Mouse (Mus musculus): Measurements from ENCODE around the gene Tshz2.

Tshz2 gene

DNA sequence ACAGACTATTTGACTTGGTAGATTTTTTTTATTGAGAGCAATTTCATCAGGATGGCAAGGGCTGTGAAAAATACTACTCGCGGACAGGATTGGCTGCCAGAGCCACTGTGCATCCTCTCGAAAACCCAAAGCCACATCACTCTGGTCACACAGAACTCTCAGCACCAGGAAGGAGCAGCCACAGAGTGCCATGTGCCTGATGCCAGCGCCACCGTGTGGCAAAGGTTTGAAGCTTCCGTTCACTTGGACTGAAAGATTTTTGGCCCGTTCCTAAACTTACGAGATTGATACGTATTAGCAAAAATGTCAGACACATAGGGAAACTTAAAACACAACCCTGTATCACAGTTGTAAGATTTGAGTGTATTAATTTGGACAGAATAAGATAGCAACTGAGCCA is 471.0 kb downstream of the Tshz2 start:
- DNase-seq (ENCODE audit: low read depth, low spot score), result peak; percentile 10

DNA sequence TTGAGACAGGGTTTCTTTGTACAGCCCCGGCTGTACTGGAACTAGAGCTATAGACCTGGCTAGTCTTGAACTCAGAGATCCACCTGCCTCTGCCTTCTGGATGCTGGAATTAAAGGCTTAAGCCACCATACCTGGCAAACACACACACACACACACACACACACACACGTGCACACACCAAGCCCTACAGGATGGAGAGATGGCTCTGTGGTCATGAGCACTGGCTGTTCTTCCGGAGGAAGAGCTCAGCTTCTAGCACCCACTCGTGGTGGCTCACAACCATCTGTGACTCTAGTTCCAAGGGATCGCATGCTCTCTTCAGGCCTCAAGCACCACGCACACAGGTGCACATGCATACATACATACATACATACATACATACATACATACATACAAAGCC is 471.6 kb downstream of the Tshz2 start:
- DNase-seq (ENCODE audit: low read depth, low spot score), result no peak

DNA sequence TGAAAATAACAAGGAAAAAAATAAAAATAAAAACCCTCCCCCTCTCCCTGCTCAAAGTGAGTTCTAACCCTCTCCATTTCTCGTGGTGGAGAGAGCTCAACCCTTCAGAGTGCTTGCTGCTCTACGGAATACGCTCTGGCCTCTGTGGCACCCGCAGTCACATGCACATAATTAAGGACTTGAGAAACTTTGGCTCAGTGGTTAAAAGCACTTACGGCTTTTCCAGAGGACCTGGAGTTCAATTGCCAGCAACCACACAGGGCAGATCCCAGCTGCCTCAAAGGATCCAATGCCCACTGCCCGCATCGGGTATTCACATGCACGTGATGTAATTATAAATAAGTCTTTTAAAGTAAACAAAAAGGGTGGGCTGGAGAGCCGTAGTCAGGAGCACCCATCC is 473.2 kb downstream of the Tshz2 start:
- no peak for DNase-seq (ENCODE audit: low read depth, low spot score)

DNA sequence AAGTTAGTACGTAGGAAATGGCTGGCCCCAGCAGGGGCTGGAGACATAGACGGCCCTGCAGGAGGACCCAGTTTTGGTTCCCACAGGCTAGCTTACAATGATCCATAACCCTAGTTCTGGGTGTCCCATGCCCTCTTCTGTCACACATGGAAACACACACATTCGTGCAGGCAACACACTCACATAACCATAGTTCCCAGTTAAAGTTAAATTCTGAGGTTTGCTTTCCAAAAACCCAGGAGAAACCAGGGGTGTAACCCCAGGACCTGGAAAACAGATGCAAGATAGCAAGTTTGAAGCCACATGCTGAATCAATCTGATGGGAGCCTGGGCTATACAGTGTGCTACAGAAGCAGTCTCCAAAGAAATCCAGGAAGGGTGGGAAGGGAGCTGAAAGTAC is 475.0 kb downstream of the Tshz2 start:
- no peak for DNase-seq (ENCODE audit: low read depth, low spot score)

DNA sequence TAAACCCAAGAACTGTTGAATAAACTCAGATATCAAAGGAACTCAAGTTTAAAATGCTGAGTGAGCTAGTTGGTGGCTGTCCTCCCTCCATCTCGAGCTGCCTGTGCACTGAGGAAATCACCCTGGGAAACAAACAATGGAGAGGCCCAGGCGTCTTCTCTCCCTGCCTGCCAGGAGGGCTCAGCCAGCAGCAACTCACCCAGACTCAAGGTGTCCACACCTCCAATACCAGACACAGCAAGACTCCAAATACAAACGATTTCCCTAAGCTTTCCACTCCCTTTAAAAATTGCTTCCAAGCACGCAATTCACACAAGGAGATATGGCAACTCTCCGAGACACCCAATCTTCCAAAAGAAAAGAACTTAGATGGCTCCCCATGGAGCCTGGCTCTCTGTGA is 476.7 kb downstream of the Tshz2 start:
- DNase-seq (ENCODE audit: low read depth, low spot score), result no peak

DNA sequence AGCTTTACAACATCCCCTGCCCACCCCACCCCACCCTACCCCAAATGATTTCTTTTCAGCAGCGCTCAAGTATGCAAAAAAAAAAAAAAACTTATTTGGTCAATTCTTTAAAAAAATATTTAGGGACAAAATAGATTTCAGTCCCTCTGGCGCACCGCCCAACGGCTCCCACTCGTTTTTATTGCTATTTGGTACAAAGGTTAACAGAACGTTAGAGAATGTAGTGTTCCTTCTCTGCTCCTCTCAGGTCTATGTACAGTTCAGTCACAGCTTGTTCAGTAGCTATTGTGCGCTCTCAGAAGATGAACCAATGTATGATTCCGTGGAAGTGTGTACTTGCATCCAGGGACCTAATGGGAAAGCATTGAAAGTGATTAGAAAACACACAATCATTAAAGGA is 477.5 kb downstream of the Tshz2 start:
- no peak for DNase-seq (ENCODE audit: low read depth, low spot score)

DNA sequence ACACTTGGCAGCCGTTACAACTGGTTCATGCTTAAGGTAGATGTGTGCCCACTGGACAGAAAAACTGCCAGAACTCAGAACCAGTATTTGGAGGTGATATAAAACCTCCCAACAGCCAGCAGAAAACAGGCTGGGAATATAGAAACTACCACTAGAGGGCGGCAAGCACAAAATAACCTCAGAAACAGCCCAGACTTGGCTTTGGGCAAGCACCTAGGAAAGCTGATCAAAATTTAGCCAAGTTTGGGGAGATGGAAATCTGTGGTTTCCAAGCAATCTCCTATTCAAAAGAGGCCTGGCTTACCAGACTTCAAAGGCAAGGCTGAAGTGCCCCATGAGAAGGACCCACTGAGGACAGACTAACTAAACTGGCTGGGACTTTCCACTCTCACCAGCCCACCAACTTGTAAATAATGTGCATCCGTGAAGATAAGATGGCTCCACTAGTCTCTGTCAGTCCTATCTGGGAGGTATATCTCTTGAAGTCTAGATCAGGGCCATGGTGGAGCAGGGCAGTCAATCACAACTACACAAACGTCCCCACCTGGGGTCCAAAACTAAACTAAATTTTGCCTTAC is 484.0 kb downstream of the Tshz2 start:
- no peak for DNase-seq (ENCODE audit: low read depth, low spot score)

DNA sequence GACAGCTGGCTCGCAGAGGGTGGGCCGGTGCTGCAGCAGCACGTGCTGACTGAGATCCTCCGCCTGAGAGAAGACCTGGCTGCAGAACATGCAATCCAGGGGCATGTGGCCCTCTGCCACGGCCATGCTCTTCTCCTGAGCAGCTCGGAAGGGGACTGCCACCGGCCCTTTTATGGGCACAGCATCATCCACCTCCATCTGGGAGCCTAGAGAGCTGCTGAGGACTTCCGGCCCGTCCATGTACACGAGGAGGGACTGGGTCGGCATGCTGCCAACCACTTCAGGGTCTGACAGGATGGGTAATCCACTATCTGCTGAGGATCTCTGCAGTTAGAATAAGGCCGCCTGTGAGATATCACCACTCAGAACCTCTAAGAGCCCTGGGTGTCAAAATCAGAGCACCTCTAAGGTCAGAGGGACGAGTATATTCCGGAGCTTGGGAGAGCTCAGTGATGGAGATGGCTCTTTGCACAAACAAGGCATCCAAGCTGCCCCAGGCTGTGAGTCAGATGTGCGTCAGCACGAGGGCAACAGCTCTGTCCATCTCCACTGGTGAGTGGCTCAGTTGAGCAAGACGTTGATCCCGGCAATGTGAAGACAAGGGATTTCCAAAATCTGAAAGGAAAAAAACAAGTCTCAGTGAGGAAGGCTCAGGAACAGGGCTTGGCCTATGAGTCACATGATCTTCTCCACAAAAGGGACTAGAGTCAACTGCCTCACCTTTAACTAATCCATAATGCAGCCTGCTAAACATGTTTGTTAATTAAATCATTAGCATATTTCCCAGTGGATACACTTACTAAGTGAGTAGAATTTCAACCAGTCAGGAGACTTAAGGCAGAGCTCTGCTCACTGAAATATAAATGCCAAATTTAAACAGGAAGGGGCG is 487.6 kb downstream of the Tshz2 start:
- no peak for DNase-seq (ENCODE audit: low read depth, low spot score)

Data from telencephalon, adult 2 months (tissue).